Comparison of ENCODE assay signal across 18 mouse cellular contexts in the genomic region with DNA sequence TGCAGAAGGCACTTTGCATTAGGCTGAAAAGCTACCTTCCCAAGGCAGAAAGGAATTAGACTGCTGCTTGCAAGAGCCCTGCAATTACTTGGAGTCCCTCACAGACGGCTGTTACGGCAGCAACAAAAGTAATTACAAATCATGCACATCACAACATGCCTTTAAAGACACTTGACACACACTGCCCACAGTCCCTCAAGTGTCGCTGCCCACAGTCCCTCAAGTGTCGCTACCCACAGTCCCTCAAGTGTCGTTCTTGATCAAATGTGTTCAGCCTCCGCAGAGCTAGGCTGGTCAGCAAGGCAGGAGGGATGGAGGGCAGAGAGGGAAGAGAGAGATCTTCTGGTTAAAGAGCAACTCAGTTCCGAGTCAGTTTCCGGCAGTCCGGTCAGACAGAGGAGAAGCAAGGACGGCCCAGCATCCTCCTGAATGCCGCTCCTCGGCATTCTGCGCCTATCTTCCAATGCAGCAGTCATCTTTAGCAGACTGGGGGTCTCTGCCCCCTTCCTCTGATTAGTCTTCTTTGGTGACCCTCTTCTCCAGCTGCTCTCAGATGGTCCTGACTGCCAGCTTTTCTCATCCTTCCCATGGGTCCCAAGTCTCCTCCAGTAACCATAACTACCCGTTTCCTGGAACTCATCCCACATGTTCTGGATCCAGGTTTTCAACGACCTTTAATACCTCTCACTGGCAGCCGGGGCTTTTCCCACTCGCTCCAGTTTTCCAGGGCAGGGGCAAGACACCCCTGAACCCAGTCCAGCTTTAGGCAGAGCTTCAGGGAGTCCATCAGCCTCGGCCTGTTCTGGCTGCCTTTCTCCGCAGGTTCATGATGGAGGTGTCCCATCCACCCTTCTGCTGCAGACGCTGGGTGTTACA. TPM values are rescaled to one million over a fixed set of nuclear protein-coding genes. Genes with fewer than 3 reads are reported as not detected.
A peak's percentile ranks its signal among the peaks of the same experiment; 100 is the strongest.
DNase-seq lines count a peak whose midpoint lies in the region; ATAC-seq and TF ChIP-seq lines count a peak whose summit lies in the region.
"Had no signal": no experiment of that assay in that cellular context is flagged by ENCODE, and none has a peak within 500 bp of the region (broad histone marks: within the 10 kb centered on the region; RNA-seq: fewer than 3 reads in every experiment).

No protein-coding gene starts in this region.

- H3K9ac ChIP-seq in limb, embryonic 14.5 days (ENCODE audit: low read depth, low read length, severe bottlenecking): no peak overlapping the region
- H3K9ac ChIP-seq: forebrain, postnatal 0 days; hindbrain, embryonic 12.5 days; lung, embryonic 15.5 days had no signal

- H3K4me1 ChIP-seq in limb, embryonic 14.5 days (ENCODE audit: control insufficient read depth, insufficient read depth, low read length): peaks cover 24% of the 10 kb centered on the region

- H3K4me2 ChIP-seq in limb, embryonic 14.5 days (replicated peaks; ENCODE audit: low read depth, low read length, severe bottlenecking): no peak overlapping the region
- H3K4me2 ChIP-seq: hindbrain, embryonic 12.5 days; liver, embryonic 11.5 days; lung, embryonic 15.5 days had no signal

- H3K27ac ChIP-seq in limb, embryonic 14.5 days (replicated peaks; ENCODE audit: low read depth, low read length): no peak overlapping the region
- H3K27ac ChIP-seq: hindbrain, embryonic 12.5 days; lung, embryonic 15.5 days had no signal

- WGBS in limb, embryonic 14.5 days: 50% methylated on average over 20 of the region's 20 CpGs

- 0 out of 2 replicates have a peak, but pooled peaks have one; percentile 23 for ATAC-seq in limb, embryonic 14.5 days (ENCODE audit: low FRiP score, low read depth)
- ATAC-seq in granulocyte monocyte progenitor cell, adult 5-6 weeks (replicated peaks; ENCODE audit: poor library complexity, severe bottlenecking): no peak
- ATAC-seq: forebrain, postnatal 0 days had no signal

- no peaks in the 10 kb centered on the region for H3K27me3 ChIP-seq in limb, embryonic 14.5 days (ENCODE audit: control insufficient read depth, insufficient read depth, low read length)
- H3K27me3 ChIP-seq: CH12.LX; hindbrain, embryonic 12.5 days; lung, embryonic 15.5 days had no signal

- no peak overlapping the region for H3K4me3 ChIP-seq in limb, embryonic 14.5 days (replicated peaks; ENCODE audit: low read length)
- H3K4me3 ChIP-seq: hindbrain, embryonic 12.5 days; lung, embryonic 15.5 days had no signal

- peak; percentile 17 to 36 for DNase-seq in cerebellum, postnatal 14 days
- no peak for DNase-seq in cerebellum, postnatal 25 days
- peak; percentile 22 for DNase-seq in left cerebral cortex, postnatal 4 days
- DNase-seq in left cerebral cortex, postnatal 14 days (ENCODE audit: low spot score in 2 of 2): no peak
- DNase-seq in kidney, adult 9 months: peak; percentile 93
- no peak for DNase-seq in limb, embryonic 14.5 days (ENCODE audit: low spot score)
- no peak for DNase-seq in left cerebral cortex, postnatal 10 days (ENCODE audit: extremely low spot score in 1 of 2, low spot score in 2 of 2)
- DNase-seq: adrenal gland, postnatal 25 days; cerebellum, adult 8-10 months; forebrain, postnatal 0 days; gastrocnemius, postnatal 14 days; retina, postnatal 1 day; thymus, adult 2 months had no signal

- TF ChIP-seq POLR2A in limb, embryonic 14.5 days (IDR thresholded peaks at IDR 0.05; ENCODE audit: borderline replicate concordance, extremely low read depth, insufficient read depth, insufficient read length): no peak

- intact Hi-C loops in left cerebral cortex, postnatal 4 days (cut with DNase I): no loop called here
- intact Hi-C loops in left cerebral cortex, postnatal 14 days (cut with DNase I): no loop called here
- intact Hi-C loops in left cerebral cortex, postnatal 10 days (cut with DNase I): no loop called here

- no peaks in the 10 kb centered on the region for H3K9me3 ChIP-seq in limb, embryonic 14.5 days (ENCODE audit: control insufficient read depth, low read length)
- H3K9me3 ChIP-seq: hindbrain, embryonic 12.5 days; lung, embryonic 15.5 days had no signal

- H3K36me3 ChIP-seq in limb, embryonic 14.5 days (ENCODE audit: control insufficient read depth, insufficient read depth, low read length): peaks cover 4% of the 10 kb centered on the region; the same call in 1 of the 2 replicates
- H3K36me3 ChIP-seq: hindbrain, embryonic 12.5 days; lung, embryonic 15.5 days had no signal

RNA-seq across cellular contexts. Expression of gene Wwc2, which starts 23.4 kb away (rescaled TPM):
- 10 to 100 TPM; 23.3 to 23.7 TPM for total RNA-seq in left cerebral cortex, postnatal 4 days (2021)
- 10 to 100 TPM; 27.5 to 27.8 TPM for total RNA-seq in left cerebral cortex, postnatal 14 days (2021)
- polyA plus RNA-seq in limb, embryonic 14.5 days (2012; rRNA removed): 10.9 and 11.4 TPM in 2 replicates
- polyA plus RNA-seq in limb, embryonic 14.5 days (2014; fragmentation: Nextera tagmentation; extraction: Ambion mirVana): 13.5 and 14.6 TPM in 2 replicates
- total RNA-seq in left cerebral cortex, postnatal 10 days (2021): 10 to 100 TPM; 27.3 to 28.0 TPM
- total RNA-seq in granulocyte monocyte progenitor cell, adult 5-6 weeks (2014; fragmentation: Nextera tagmentation): 4.2 and 8.9 TPM in 2 replicates
- 5.8 and 6.7 TPM in 2 replicates for total RNA-seq in granulocyte monocyte progenitor cell, adult 5-6 weeks (2017)

Comparison
In these comparisons a context has a peak if more than half of its experiments do, and no peak if none do; other contexts are left out.
1. DNase-seq: peak in cerebellum, postnatal 14 days (2 of 2), left cerebral cortex, postnatal 4 days (single experiment) and kidney, adult 9 months (single experiment); none in cerebellum, postnatal 25 days (0 of 2), left cerebral cortex, postnatal 14 days (0 of 2), limb, embryonic 14.5 days (single experiment) and left cerebral cortex, postnatal 10 days (0 of 2).